Mouse (Mus musculus): ENCODE measurements at regions not wholly inside any gene's neighbourhood (a gene's known extent, or its start where the extent isn't known, plus 50 kb on each side); places are given as distances from the start of the nearest gene placed in this dataset.

DNA sequence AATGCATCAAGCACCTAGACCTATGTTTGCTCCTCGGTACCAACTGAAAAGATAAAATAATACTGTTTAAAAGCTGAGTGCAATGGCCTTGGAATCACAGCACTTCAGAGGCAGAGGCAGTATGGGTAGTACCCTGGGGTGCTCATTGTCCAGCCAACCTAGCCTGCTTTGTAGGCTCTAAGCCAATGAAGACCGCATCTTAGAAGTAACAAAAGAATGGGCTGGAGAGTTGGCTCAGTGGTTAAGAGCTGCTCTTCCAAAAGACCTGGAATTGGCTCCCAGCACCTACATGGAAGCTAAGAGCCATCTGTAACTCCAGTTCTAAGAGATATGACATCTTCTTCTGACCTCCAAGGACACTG, 82.8 kb upstream of the Spdye4c start:
- no peak for TF ChIP-seq MYOD1 (IDR thresholded peaks at IDR 0.05; ENCODE audit: control insufficient read depth in 1 of 3, insufficient read length in 2 of 3, low read depth in 2 of 3)
- no peak for TF ChIP-seq POLR2A (IDR thresholded peaks at IDR 0.05; ENCODE audit: insufficient read length, low read depth)
- TF ChIP-seq SRF (IDR thresholded peaks at IDR 0.05; ENCODE audit: control insufficient read depth, insufficient read length, low read depth): no peak
- TF ChIP-seq MYOG (IDR thresholded peaks at IDR 0.05; ENCODE audit: control insufficient read depth in 1 of 3, insufficient read depth in 1 of 3, insufficient read length in 2 of 3, low read depth in 2 of 3): no peak
- no peak for TF ChIP-seq E2F4 (IDR thresholded peaks at IDR 0.05; ENCODE audit: insufficient read depth)
- no peak for TF ChIP-seq TCF12 (IDR thresholded peaks at IDR 0.05; ENCODE audit: insufficient read depth, poor library complexity, severe bottlenecking)
- TF ChIP-seq POLR2AphosphoS2 (IDR thresholded peaks at IDR 0.05; ENCODE audit: insufficient read length, low read depth): no peak
- TF ChIP-seq USF1 (IDR thresholded peaks at IDR 0.05; ENCODE audit: low read depth): no peak
- TF ChIP-seq MAX (IDR thresholded peaks at IDR 0.05; ENCODE audit: low read depth): no peak
